Mouse (Mus musculus): ENCODE results near the gene Depdc5.
"Not testable (repeated sequence)": the region's sequence is repeated elsewhere in the genome, so short reads cannot be mapped to it uniquely, and the experiment has no call there.

GRCm38 (mm10) chr5:32828766-32829165, 34.7 kb upstream of the Depdc5 start:
- not testable (repeated sequence) for TF ChIP-seq POLR2A (IDR thresholded peaks at IDR 0.05; ENCODE audit: low read depth, low read length); CTCF (IDR thresholded peaks at IDR 0.05; ENCODE audit: borderline replicate concordance, insufficient read depth, low read length)

All from embryonic fibroblast, embryonic 13.5 days (primary cell).